Mouse (Mus musculus) heart, embryonic 12.5 days (tissue): Measurements from ENCODE around the gene Hivep3. TPM values are rescaled to one million over a fixed set of nuclear protein-coding genes. Genes with fewer than 3 reads are reported as not detected.

Source experiments
- ATAC-seq: fragments of 200-750 bp; cut with Nextera tagmentation; 2 replicates; pipeline ENCODE4 v1.8.0; 2017; ENCODE audit warnings: moderate TSS enrichment, moderate library complexity; ENCODE audit not compliant: insufficient number of reproducible peaks, low FRiP score
- H3K27ac ChIP-seq: fragments of 300-500 bp; sonication (generic); 2 replicates; pipeline ENCODE4 v1.5.1; 2016; ENCODE audit warnings: mild to moderate bottlenecking, moderate library complexity; ENCODE audit not compliant: poor library complexity, severe bottlenecking
- H3K27me3 ChIP-seq: fragments of 300-500 bp; sonication (generic); replicated peaks from 2 replicates; pipeline ENCODE4 v1.6.1; 2016; ENCODE audit warnings: mild to moderate bottlenecking, moderate library complexity
- H3K36me3 ChIP-seq: fragments of 300-500 bp; sonication (generic); 2 replicates; pipeline ENCODE4 v1.6.1; 2016; ENCODE audit warnings: mild to moderate bottlenecking, moderate library complexity
- H3K4me1 ChIP-seq: fragments of 300-500 bp; sonication (generic); replicated peaks from 2 replicates; pipeline ENCODE4 v1.6.1; 2016; ENCODE audit warnings: mild to moderate bottlenecking
- H3K4me2 ChIP-seq: fragments of 300-500 bp; sonication (generic); 2 replicates; pipeline ENCODE4 v1.6.1; 2016; ENCODE audit warnings: mild to moderate bottlenecking, moderate library complexity
- H3K4me3 ChIP-seq: fragments of 300-500 bp; sonication (generic); 2 replicates; pipeline ENCODE4 v1.5.1; 2016; ENCODE audit warnings: mild to moderate bottlenecking
- H3K9ac ChIP-seq: fragments of 300-500 bp; sonication (generic); 2 replicates; pipeline ENCODE4 v1.6.1; 2016; ENCODE audit warnings: mild to moderate bottlenecking, moderate library complexity
- H3K9me3 ChIP-seq: fragments of 300-500 bp; sonication (generic); replicated peaks from 2 replicates; pipeline ENCODE4 v1.6.1; 2016; ENCODE audit warnings: mild to moderate bottlenecking, moderate library complexity
- WGBS: fragments of 180-500 bp; shearing (Covaris S2); methylation state at CpG from one replicate; pipeline ENCODE4 v1.1.7; 2016; 5-methylcytosine and 5-hydroxymethylcytosine counted together
- polyA plus RNA-seq: library from polyadenylated mRNA; unstranded; fragments of >200 nt; fragmentation: Nextera tagmentation; extraction: Ambion mirVana; gene quantifications from 2 replicates; pipeline ENCODE4 v1.2.1, GENCODE M21; 2016

The Hivep3 gene
- polyA plus RNA-seq, 1 experiment from 2014 or later: 6.1 TPM

DNA sequence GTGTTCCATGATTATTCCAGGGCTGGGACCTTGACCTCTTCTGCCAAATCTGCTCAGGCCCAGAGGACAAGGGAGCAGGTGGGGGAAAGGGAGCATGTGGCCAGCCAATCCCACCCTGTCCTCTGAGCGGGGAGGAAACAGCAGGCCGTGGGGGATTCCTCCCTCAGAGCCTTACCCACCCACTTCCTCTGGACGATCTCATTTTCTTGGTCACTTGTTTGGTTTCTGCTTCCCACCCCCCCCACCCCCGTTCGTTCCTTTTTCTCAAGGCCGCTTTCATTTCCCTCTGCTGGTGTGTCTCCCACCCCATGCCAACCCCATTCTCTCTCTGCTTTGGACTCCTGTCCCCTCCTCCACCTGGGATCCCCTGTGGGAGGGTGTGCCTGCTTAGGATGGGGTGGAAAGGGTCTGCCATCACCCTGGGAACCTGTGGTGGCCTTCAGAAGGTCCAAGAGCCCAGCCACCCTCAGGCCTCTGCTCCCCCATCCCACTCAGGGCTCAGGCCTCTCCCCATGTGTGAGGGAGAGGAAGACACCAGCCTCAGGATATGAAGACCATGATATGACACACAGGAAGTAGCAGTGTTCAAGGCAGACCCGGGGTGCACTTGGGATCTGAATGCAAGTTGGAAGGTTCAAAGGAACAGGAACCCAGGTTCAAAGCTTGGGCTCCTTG is 244.4 kb downstream of the Hivep3 start:
- H3K4me1 ChIP-seq: peaks cover 28% of the 10 kb centered on the region
- ATAC-seq: no peak
- no peak overlapping the region for H3K9ac ChIP-seq
- WGBS: 72% methylated on average over 7 of the region's 7 CpGs
- H3K9me3 ChIP-seq: no peaks in the 10 kb centered on the region
- H3K36me3 ChIP-seq: no peaks in the 10 kb centered on the region
- H3K27ac ChIP-seq: no peak overlapping the region
- H3K27me3 ChIP-seq: peaks cover 3% of the 10 kb centered on the region; the same call in 1 of the 2 replicates
- H3K4me2 ChIP-seq: no peak overlapping the region
- H3K4me3 ChIP-seq: no peak overlapping the region

DNA sequence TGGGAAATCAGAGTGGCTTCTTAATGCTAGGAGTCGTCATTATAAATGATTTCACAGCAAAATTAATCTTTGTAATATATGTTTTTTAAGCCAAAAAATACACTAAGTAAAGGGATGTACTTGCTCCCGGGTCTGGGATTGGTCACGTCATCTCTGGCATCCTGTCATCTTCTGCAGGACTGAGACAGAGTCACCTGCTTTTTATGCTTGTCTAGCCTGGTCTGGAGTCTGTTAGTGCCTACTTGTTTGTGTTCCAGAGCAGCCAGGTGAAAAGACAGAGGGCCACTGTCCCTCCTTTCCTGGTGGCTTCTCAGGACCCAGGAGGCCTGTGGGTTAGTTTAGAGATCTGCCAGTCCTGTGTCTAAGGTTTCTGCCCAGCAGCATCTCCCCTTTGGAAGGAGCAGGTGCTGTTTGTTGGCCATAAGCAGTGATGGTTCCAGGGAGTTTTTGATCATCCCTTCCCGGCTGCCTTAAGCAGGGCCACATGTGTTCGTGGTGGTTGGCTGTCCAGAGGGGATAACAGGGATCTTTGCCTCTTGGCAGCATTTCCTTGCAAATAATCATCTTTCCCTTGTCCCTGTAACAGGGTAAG is 245.8 kb downstream of the Hivep3 start:
- Histone ChIP-seq H3K4me2 (no peak overlapping the region), H3K36me3 (no peaks in the 10 kb centered on the region), H3K9me3 (no peaks in the 10 kb centered on the region), H3K27ac (no peak overlapping the region), H3K9ac (no peak overlapping the region), H3K27me3 (peaks cover 3% of the 10 kb centered on the region; the same call in 1 of the 2 replicates), H3K4me3 (no peak overlapping the region), H3K4me1 (peaks cover 20% of the 10 kb centered on the region)
- WGBS: 72% methylated on average over 5 of the region's 5 CpGs
- no peak for ATAC-seq

DNA sequence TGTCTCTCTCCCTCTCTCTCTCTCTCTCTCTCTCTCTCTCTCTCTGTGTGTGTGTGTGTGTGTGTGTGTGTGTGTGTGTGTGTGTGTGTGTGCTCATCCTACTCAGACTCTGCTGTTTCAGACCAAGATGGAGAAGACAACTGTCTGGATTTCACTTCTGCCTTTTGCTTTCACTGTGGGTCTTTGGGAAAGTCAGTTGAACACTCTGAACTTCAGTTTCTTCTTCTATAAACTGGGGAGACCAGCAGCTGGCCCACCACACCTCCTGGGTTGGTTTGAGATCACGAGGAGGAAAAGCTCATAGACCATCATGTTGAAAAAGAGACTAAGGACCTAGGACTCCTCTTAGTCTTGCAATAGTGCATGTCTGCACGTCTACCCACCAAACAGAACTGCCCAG is 246.3 kb downstream of the Hivep3 start:
- Histone ChIP-seq H3K36me3 (no peaks in the 10 kb centered on the region), H3K4me2 (no peak overlapping the region), H3K27ac (no peak overlapping the region), H3K9me3 (no peaks in the 10 kb centered on the region), H3K4me1 (peaks cover 16% of the 10 kb centered on the region), H3K9ac (no peak overlapping the region), H3K27me3 (peaks cover 3% of the 10 kb centered on the region; the same call in 1 of the 2 replicates), H3K4me3 (no peak overlapping the region)
- WGBS: 66% methylated on average over 2 of the region's 2 CpGs
- ATAC-seq: no peak

DNA sequence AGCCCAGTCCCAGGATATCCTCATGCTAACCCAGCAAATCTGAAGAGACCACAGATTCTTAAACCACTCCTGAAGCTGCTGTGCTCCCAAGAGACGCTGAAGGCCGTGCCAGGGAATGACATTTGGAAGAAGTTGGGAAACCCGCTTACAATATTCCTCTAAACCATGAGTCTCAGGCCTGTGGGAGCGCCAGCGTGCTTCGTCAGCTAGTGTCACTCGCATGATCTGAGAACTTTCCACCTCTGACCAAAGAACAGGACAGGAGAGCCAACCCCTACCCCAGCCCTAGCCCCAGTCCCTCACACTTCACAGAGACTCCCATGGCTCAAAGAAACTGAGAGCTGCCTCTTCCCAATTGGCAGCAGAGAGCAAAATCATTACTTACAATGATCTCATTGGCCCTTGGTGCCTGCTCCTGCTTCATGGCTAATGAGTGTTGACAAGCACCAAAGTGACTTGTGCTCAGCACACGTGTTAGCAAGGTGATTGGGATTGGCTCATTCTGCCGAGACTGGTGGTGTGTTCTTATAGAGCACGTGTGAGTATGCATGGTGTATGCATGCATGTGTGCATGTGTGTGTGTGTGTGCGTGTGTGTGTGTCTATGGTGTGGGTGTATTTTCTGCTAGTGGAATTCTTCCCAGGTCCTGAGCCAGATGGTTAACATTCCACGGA is 247.6 kb downstream of the Hivep3 start:
- no peak overlapping the region for H3K4me2 ChIP-seq
- no peaks in the 10 kb centered on the region for H3K9me3 ChIP-seq
- no peak overlapping the region for H3K9ac ChIP-seq
- no peak for ATAC-seq
- H3K27ac ChIP-seq: no peak overlapping the region
- H3K27me3 ChIP-seq: peaks cover 3% of the 10 kb centered on the region; the same call in 1 of the 2 replicates
- peaks cover 16% of the 10 kb centered on the region for H3K4me1 ChIP-seq
- H3K36me3 ChIP-seq: no peaks in the 10 kb centered on the region
- WGBS: 68% methylated on average over 12 of the region's 12 CpGs
- H3K4me3 ChIP-seq: no peak overlapping the region

DNA sequence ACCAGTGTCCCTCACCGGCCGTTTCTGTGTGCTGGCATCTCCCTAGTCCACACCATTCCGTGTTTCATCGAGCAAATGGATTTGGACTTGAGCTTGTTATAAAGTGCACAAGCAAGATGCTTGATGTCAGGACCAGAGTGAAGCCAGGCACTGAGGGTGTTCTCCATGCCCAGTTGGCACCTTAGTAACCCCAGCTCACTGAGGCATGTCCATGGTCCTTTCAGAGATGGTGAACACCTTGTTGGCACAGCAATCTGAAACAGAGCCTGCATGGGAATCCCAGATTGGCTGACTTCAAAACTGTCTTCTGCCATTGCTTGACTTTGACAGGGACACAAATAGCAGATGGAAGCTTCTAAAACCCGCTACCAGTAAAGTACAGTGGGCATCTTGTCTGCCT is 252.5 kb downstream of the Hivep3 start:
- H3K4me2 ChIP-seq: no peak overlapping the region
- ATAC-seq: no peak
- H3K4me1 ChIP-seq: peaks cover 11% of the 10 kb centered on the region
- H3K4me3 ChIP-seq: no peak overlapping the region
- no peaks in the 10 kb centered on the region for H3K36me3 ChIP-seq
- no peaks in the 10 kb centered on the region for H3K27me3 ChIP-seq
- H3K27ac ChIP-seq: no peak overlapping the region
- H3K9me3 ChIP-seq: no peaks in the 10 kb centered on the region
- no peak overlapping the region for H3K9ac ChIP-seq
- 72% methylated on average over 5 of the region's 5 CpGs for WGBS

DNA sequence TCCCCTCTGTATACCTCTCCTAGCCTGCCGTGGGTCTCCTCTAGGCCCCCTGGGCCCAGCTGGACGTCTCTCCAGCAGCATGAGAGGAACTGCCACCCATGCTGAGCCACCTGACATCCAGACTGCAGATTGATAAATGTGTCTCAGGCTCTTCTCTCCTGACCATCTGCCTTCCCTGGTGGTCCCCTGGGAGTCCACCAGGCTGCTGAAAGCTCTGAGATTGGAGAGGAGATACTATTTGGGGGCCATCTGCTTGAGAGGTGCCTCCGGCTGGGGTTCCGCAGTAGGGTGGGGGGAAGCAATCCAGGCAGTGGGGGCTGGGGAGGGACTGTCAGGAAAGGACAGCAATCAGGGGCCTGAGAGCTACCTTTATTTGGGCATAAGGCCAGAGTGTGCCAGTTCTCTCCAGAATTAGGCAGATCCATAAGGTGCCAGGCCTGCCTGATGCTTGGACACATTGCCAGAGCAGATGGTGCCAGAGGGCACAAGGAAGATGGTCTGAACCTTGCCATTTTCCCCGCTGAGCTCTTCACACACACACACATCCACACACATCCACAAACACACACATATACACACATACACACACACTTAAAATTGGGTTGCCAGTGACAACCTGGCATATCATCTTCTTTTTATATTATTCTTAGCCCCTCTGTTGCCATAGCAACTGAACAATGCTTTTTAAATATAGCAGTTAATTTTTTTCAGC is 253.2 kb downstream of the Hivep3 start:
- no peak overlapping the region for H3K9ac ChIP-seq

DNA sequence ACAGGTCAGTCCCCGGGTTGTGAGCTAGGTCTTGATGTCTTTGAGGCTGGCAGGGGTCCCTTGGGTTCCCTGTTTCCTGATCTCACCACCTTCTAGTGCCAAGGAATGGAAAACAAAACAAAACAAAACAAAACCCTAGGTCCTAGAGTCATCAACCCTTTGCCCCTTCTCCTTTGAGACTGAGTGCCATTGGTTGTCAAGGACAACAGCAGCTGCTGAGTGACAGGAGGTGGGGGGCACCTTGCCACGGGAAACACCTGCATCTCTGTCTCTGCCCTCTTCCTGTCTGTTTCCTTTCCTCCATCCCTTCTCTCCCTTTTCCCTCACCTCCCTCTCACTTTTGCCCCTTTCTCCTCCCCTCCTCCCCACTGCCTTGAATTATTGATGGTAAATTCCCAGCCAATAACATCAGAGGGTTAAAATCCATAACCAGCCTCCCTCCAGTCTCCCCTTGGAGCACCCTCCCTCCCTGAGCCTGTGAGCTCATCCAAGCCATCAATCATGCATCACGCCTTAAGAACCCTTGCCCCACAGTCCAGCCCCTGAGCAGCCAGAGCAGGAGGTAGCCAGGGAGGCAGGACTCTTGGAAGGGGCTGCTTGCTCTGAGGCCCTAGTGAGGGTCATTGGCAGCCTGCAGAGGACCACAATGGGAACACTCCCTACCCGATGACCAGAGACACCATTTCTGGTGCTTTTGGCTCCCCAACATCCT is 253.9 kb downstream of the Hivep3 start:
- 47% methylated on average over 4 of the region's 4 CpGs for WGBS
- Histone ChIP-seq H3K9ac (no peak overlapping the region), H3K27ac (no peak overlapping the region), H3K27me3 (no peaks in the 10 kb centered on the region), H3K4me2 (no peak overlapping the region), H3K9me3 (no peaks in the 10 kb centered on the region), H3K4me3 (no peak overlapping the region), H3K36me3 (no peaks in the 10 kb centered on the region), H3K4me1 (peaks cover 11% of the 10 kb centered on the region)
- no peak for ATAC-seq

More for the DNA sequence above, 253.2 kb downstream of the Hivep3 start:
- Histone ChIP-seq H3K4me1 (peaks cover 7% of the 10 kb centered on the region), H3K36me3 (no peaks in the 10 kb centered on the region), H3K4me2 (no peak overlapping the region), H3K27ac (no peak overlapping the region), H3K27me3 (no peaks in the 10 kb centered on the region), H3K9me3 (no peaks in the 10 kb centered on the region), H3K4me3 (no peak overlapping the region)
- no peak for ATAC-seq
- WGBS: 59% methylated on average over 5 of the region's 5 CpGs

DNA sequence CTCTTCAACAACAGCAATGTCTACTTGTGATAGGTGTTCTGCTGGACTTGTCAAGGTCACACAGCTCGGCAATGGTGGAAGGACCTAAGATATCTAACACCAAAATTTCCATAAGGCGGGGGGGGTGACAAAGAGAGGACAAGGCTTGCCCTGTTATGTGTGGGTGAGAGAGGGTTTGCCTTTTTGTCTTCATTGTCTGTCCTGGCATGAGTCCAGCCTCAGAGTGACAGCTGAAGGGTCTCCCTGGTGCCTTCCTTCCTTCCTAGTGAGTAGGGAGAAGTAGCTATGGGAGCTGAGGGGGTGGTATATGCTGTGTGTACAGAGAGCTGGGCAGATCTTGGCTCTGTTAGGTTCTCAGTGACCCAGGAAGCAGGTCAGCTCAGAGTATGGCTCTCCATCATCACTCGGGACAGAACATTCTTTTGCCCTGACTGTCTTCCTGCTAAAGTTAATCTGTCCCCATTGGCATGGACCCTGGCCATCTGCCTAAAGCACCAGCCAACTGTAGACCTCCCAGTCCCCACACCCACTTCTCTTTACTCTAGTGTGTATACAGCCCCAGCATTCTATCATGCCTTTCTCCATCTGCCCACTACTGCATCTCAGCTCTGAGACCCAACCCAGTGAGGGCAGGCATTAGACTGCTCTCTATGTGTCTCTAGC is 255.6 kb downstream of the Hivep3 start:
- Histone ChIP-seq H3K9me3 (no peaks in the 10 kb centered on the region), H3K4me1 (peaks cover 11% of the 10 kb centered on the region), H3K27me3 (no peaks in the 10 kb centered on the region), H3K36me3 (no peaks in the 10 kb centered on the region), H3K4me3 (no peak overlapping the region), H3K9ac (no peak overlapping the region), H3K27ac (no peak overlapping the region), H3K4me2 (no peak overlapping the region)
- no peak for ATAC-seq
- WGBS: 52% methylated on average over 3 of the region's 3 CpGs

DNA sequence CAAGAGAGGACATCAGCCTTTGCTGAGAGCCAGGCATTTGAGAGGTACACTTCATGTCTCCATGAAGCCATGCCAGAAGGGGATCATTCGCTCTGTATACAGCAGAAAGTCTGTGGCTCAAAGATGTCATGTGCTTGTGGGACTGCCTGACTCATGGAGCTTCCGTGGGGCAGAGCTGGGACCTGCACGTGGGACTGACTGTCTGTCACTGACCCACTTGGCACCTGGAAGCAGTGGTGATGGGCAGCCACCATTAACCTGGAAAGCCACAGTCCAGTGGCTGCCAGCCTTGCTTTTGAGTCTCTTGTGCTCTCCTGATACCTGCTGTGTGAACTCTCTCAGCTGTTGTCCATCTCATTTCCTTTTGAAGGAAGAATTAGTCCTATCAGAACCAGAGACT is 256.8 kb downstream of the Hivep3 start:
- Histone ChIP-seq H3K36me3 (no peaks in the 10 kb centered on the region), H3K4me2 (no peak overlapping the region), H3K4me3 (no peak overlapping the region), H3K27me3 (no peaks in the 10 kb centered on the region), H3K27ac (no peak overlapping the region), H3K9me3 (no peaks in the 10 kb centered on the region), H3K9ac (no peak overlapping the region), H3K4me1 (peaks cover 11% of the 10 kb centered on the region)
- ATAC-seq: no peak
- WGBS: 69% methylated on average over 3 of the region's 3 CpGs

DNA sequence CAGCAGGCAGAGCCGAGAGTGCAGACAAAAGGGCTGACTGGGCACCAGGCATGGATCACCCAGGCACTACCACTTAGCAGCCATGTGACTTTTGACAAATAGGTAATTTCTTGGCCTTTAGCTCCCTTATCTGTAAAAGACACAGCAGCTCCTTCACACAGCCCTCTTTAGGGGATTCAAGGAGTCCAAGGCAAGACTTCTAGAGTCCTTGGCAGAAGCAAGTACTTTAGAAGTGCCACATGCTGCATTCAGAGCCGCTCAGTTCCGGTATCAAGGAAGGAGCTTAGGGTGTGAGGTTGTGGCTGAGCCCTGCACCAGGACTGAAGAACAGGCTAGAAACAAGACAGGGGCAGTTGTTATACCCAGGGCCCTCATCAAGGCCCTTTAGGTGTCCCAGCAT is 257.3 kb downstream of the Hivep3 start:
- H3K9ac ChIP-seq: no peak overlapping the region
- no peaks in the 10 kb centered on the region for H3K9me3 ChIP-seq
- ATAC-seq: no peak
- H3K36me3 ChIP-seq: no peaks in the 10 kb centered on the region
- 82% methylated on average over 3 of the region's 3 CpGs for WGBS
- no peak overlapping the region for H3K4me3 ChIP-seq
- H3K27ac ChIP-seq: no peak overlapping the region
- no peak overlapping the region for H3K4me2 ChIP-seq
- peaks cover 11% of the 10 kb centered on the region for H3K4me1 ChIP-seq
- H3K27me3 ChIP-seq: no peaks in the 10 kb centered on the region
